Mouse (Mus musculus) MEL (cell line): ENCODE data around the gene Spag17. TPM values are rescaled to one million over a fixed set of nuclear protein-coding genes. Genes with fewer than 3 reads are reported as not detected.

ENCODE experiments used
- DNase-seq: peaks from one replicate; pipeline ENCODE4 v3.0.0; 2011; ENCODE audit warnings: low read depth, low spot score
- H3K27ac ChIP-seq: 2 replicates; pipeline ENCODE4 v1.5.1; 2012; ENCODE audit warnings: low read depth, mild to moderate bottlenecking, control low read depth, low read length, moderate library complexity; ENCODE audit not compliant: control insufficient read depth
- H3K27me3 ChIP-seq, 2 experiments: fragments of 150-350 bp in 1 of 2; sonication (generic) in 1 of 2; 2 replicates each; pipeline ENCODE4 v1.6.1; 2012; ENCODE audit warnings: low read length in 2 of 2, mild to moderate bottlenecking in 2 of 2, improper control_type of control experiment in 1 of 2, moderate library complexity in 1 of 2; ENCODE audit not compliant: insufficient read depth in 2 of 2, control insufficient read depth in 1 of 2
- H3K36me3 ChIP-seq, 2 experiments: 2 replicates each; pipeline ENCODE4 v1.6.1; 2012 to 2014; ENCODE audit warnings: low read length in 2 of 2, improper control_type of control experiment in 1 of 2, inconsistent platforms in 1 of 2, mild to moderate bottlenecking in 1 of 2; ENCODE audit not compliant: insufficient read depth in 2 of 2, control insufficient read depth in 1 of 2
- H3K4me1 ChIP-seq, 2 experiments: fragments of 150-350 bp in 1 of 2; sonication (generic) in 1 of 2; 2 replicates each; pipeline ENCODE4 v1.6.1; 2012; ENCODE audit warnings: low read length in 2 of 2, improper control_type of control experiment in 1 of 2, mild to moderate bottlenecking in 1 of 2; ENCODE audit not compliant: insufficient read depth in 2 of 2, control insufficient read depth in 1 of 2
- H3K4me3 ChIP-seq, 2 experiments: fragments of 150-350 bp in 1 of 2; sonication (generic) in 1 of 2; 2 replicates each; pipeline ENCODE4 v1.5.1; 2012; ENCODE audit warnings: low read depth in 2 of 2, low read length in 2 of 2, mild to moderate bottlenecking in 2 of 2, moderate library complexity in 2 of 2, control low read depth in 1 of 2, improper control_type of control experiment in 1 of 2; ENCODE audit not compliant: control insufficient read depth in 1 of 2, insufficient read depth in 1 of 2
- H3K79me2 ChIP-seq: 2 replicates; pipeline ENCODE4 v1.6.1; 2012; ENCODE audit warnings: mild to moderate bottlenecking, low read length, moderate library complexity; ENCODE audit not compliant: control insufficient read depth, poor library complexity, insufficient read depth
- H3K9ac ChIP-seq: 2 replicates; pipeline ENCODE4 v1.6.1; 2012; ENCODE audit warnings: low read depth, mild to moderate bottlenecking, control low read depth, low read length, moderate library complexity; ENCODE audit not compliant: control insufficient read depth, poor library complexity, severe bottlenecking
- H3K9me3 ChIP-seq: fragments of 150-350 bp; sonication (generic); replicated peaks from 2 replicates; pipeline ENCODE4 v1.6.1; 2012; ENCODE audit warnings: mild to moderate bottlenecking, low read length, improper control_type of control experiment, moderate library complexity; ENCODE audit not compliant: insufficient read depth
- CTCF ChIP-seq, 3 experiments: IDR thresholded peaks in 2 of 3; conservative IDR thresholded peaks in 1 of 3; 2 replicates each; pipeline ENCODE4 v1.5.1; 2011 to 2012; ENCODE audit warnings: low read length in 3 of 3, low read depth in 2 of 3, mild to moderate bottlenecking in 2 of 3, improper control_type of control experiment in 1 of 3, inconsistent platforms in 1 of 3, mixed read lengths in 1 of 3, moderate library complexity in 1 of 3; ENCODE audit not compliant: control insufficient read depth in 1 of 3, insufficient read depth in 1 of 3, poor library complexity in 1 of 3, severe bottlenecking in 1 of 3
- E2F4 ChIP-seq: IDR thresholded peaks from 2 replicates; pipeline ENCODE4 v1.6.1; 2011; ENCODE audit warnings: low read depth, low read length, improper control_type of control experiment, borderline replicate concordance
- ETS1 ChIP-seq: IDR thresholded peaks from 2 replicates; pipeline ENCODE4 v1.6.1; 2012; ENCODE audit warnings: low read depth, mild to moderate bottlenecking, inconsistent platforms, low read length, improper control_type of control experiment, moderate library complexity
- MAFK ChIP-seq: IDR thresholded peaks from 2 replicates; pipeline ENCODE4 v1.6.1; 2011; ENCODE audit warnings: low read depth, mild to moderate bottlenecking, low read length, improper control_type of control experiment, borderline replicate concordance
- MXI1 ChIP-seq: IDR thresholded peaks from 2 replicates; pipeline ENCODE4 v1.6.1; 2011; ENCODE audit warnings: mild to moderate bottlenecking, low read depth, low read length, improper control_type of control experiment
- MYC ChIP-seq: IDR thresholded peaks from 2 replicates; pipeline ENCODE4 v1.6.1; 2011; ENCODE audit warnings: low read depth, mild to moderate bottlenecking, low read length, improper control_type of control experiment, moderate library complexity
- POLR2AphosphoS5 ChIP-seq: IDR thresholded peaks from 2 replicates; pipeline ENCODE4 v1.6.1; 2012; ENCODE audit warnings: low read depth, borderline replicate concordance, mild to moderate bottlenecking, inconsistent platforms, low read length, moderate library complexity, mixed read lengths
- RCOR1 ChIP-seq: IDR thresholded peaks from 2 replicates; pipeline ENCODE4 v1.6.1; 2012; ENCODE audit warnings: low read depth, mild to moderate bottlenecking, inconsistent platforms, low read length, improper control_type of control experiment
- SIN3A ChIP-seq: IDR thresholded peaks from 2 replicates; pipeline ENCODE4 v1.6.1; 2012; ENCODE audit warnings: low read length, improper control_type of control experiment, inconsistent platforms
- SMC3 ChIP-seq: IDR thresholded peaks from 2 replicates; pipeline ENCODE4 v1.6.1; 2011; ENCODE audit warnings: low read depth, low read length, improper control_type of control experiment
- ZC3H11A ChIP-seq: IDR thresholded peaks from 2 replicates; pipeline ENCODE4 v1.6.1; 2012; ENCODE audit warnings: low read depth, mild to moderate bottlenecking, inconsistent platforms, low read length, improper control_type of control experiment
- ZKSCAN1 ChIP-seq: IDR thresholded peaks from 2 replicates; pipeline ENCODE4 v1.6.1; 2012; ENCODE audit warnings: low read depth, mild to moderate bottlenecking, inconsistent platforms, low read length, improper control_type of control experiment, moderate library complexity
- polyA plus RNA-seq, 2 experiments: library from polyadenylated mRNA; stranded (reverse) in 1 of 2; unstranded in 1 of 2; fragments of >175 nt in 1 of 2; fragments of >200 nt in 1 of 2; gene quantifications; 2 replicates each; pipeline versions ENCODE4 v1.2.1 to v1.2.4; 2012; ENCODE audit warnings: low replicate concordance in 2 of 2, low read depth in 1 of 2; ENCODE audit not compliant: insufficient read length in 2 of 2, insufficient read depth in 1 of 2, missing spikeins in 1 of 2
- total RNA-seq: library from RNA; depleted of rRNA; stranded (reverse); fragments of 300-350 nt; gene quantifications from 2 replicates; pipeline ENCODE4 v1.2.3, GENCODE M21; 2012

The Spag17 gene
- total and polyA plus RNA-seq, 3 experiments = 0.04 TPM; not detected in 2

- Histone ChIP-seq H3K9ac (no peak overlapping the region), H3K4me1 (no peaks in the 10 kb centered on the region), H3K9me3 (no peaks in the 10 kb centered on the region), H3K27ac (no peak overlapping the region), H3K36me3 (no peaks in the 10 kb centered on the region), H3K79me2 (no peaks in the 10 kb centered on the region), H3K4me3 (no peak overlapping the region), H3K27me3 (no peaks in the 10 kb centered on the region)
- DNase-seq = peak; percentile 10
- TF ChIP-seq POLR2AphosphoS5 (no peak), CTCF (IDR thresholded peaks at IDR 0.05 in 2 of 3, conservative IDR thresholded peaks at IDR 0.05 in 1 of 3; ENCODE audit: control insufficient read depth in 1 of 3, insufficient read depth in 1 of 3, low read depth in 2 of 3, low read length in 3 of 3, poor library complexity in 1 of 3, severe bottlenecking in 1 of 3) (peak in 2 of 3 experiments; percentile 20 to 33; a peak in 3 of 6 replicates), SMC3 (peak; percentile 18; the same call in 1 of the 2 replicates)
Measured at GRCm38 (mm10) chr3:99858922-99859321, 26.3 kb upstream of the Spag17 start.

GRCm38 (mm10) chr3:99864706-99865105 is 20.5 kb upstream of the Spag17 start:
- H3K79me2 ChIP-seq = no peaks in the 10 kb centered on the region
- no peak overlapping the region for H3K9ac ChIP-seq
- TF ChIP-seq ETS1 (no peak), MYC (no peak)
- H3K27ac ChIP-seq = no peak overlapping the region
- H3K4me1 ChIP-seq = no peaks in the 10 kb centered on the region
- no peak for DNase-seq
- no peaks in the 10 kb centered on the region for H3K27me3 ChIP-seq
- no peaks in the 10 kb centered on the region for H3K9me3 ChIP-seq
- H3K36me3 ChIP-seq = no peaks in the 10 kb centered on the region
- no peak overlapping the region for H3K4me3 ChIP-seq

GRCm38 (mm10) chr3:99875137-99875536 is 10.1 kb upstream of the Spag17 start:
- H3K4me3 ChIP-seq = no peak overlapping the region
- no peak for DNase-seq
- no peaks in the 10 kb centered on the region for H3K27me3 ChIP-seq
- H3K9ac ChIP-seq = no peak overlapping the region
- H3K36me3 ChIP-seq = no peaks in the 10 kb centered on the region
- H3K27ac ChIP-seq = no peak overlapping the region
- no peak for TF ChIP-seq MXI1
- TF ChIP-seq E2F4 = no peak
- TF ChIP-seq RCOR1 = no peak
- TF ChIP-seq SIN3A = no peak
- no peak for TF ChIP-seq ZC3H11A
- no peak for TF ChIP-seq MAFK
- no peak for TF ChIP-seq ZKSCAN1
- TF ChIP-seq, all 39 proteins: peak for 0
- Histone ChIP-seq H3K79me2 (no peaks in the 10 kb centered on the region), H3K4me1 (no peaks in the 10 kb centered on the region), H3K9me3 (no peaks in the 10 kb centered on the region)
